Mouse (Mus musculus) cerebellum, postnatal 4 days (tissue): ENCODE results near the gene Gm8374.
"Not testable (repeated sequence)": the region's sequence is repeated elsewhere in the genome, so short reads cannot be mapped to it uniquely, and the experiment has no call there.

Experiments
- DNase-seq, 2 experiments: peaks; one replicate each; pipeline ENCODE4 v3.0.0; 2022; ENCODE audit warnings: low spot score in 2 of 2, mixed read lengths in 1 of 2

Gene Gm8374

GRCm38 (mm10) chr14:7365034-7365433, at the start of gene Gm8374:
Gene Gm8374, minus strand, starts transcription at chr14:7365134.
- DNase-seq: not testable (repeated sequence)

GRCm38 (mm10) chr14:7332295-7332694, 32.6 kb downstream of the Gm8374 start, which contains the start of gene Gm5797:
Gene Gm5797, minus strand, starts transcription at chr14:7332395.
- DNase-seq: not testable (repeated sequence)

DNA sequence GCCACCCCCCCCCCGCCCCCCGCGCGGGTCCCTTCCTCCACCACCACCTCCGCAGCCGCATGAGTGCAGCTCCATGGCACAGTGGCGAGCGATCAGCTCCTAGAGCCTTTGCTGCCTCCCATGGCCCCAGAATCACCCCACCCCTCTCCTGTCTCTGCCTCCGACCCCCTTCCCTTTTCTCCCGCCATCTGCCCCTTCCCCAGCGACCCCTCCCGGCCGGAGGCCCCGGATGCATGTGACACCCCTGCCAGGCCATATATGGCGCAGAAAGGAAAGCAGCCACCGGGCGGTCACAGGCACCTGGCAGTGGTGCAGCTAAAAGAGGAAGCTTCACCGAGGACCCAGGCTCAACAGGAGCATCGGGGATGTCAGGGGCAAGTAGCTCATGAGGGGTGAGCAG, 49.8 kb downstream of the Gm8374 start:
- peak; percentile 15 to 22 for DNase-seq

GRCm38 (mm10) chr14:7314661-7315060, 50.3 kb downstream of the Gm8374 start, which contains the start of gene Gm3739:
Gene Gm3739, minus strand, starts transcription at chr14:7315049.
- DNase-seq: peak; percentile 6 to 14
